Mouse (Mus musculus): Measurements from ENCODE around the gene Gm136.

GRCm38 (mm10) chr4:34701528-34701927 lies 54.5 kb downstream of the Gm136 start:
- TF ChIP-seq CTCF (IDR thresholded peaks at IDR 0.05; ENCODE audit: extremely low read depth, insufficient read depth, low read length) = peak; percentile 40
- no peak for TF ChIP-seq POLR2A (IDR thresholded peaks at IDR 0.05; ENCODE audit: extremely low read depth, insufficient read depth, low read length)
